Mouse (Mus musculus) neural tube, embryonic 15.5 days (tissue): Measurements from ENCODE around the gene Copg2. TPM values are rescaled to one million over a fixed set of nuclear protein-coding genes. Genes with fewer than 3 reads are reported as not detected.

Source experiments
- ATAC-seq: fragments of 200-750 bp; cut with Nextera tagmentation; 2 replicates; pipeline ENCODE4 v1.8.0; 2017; ENCODE audit warnings: mild to moderate bottlenecking, moderate TSS enrichment, moderate library complexity; ENCODE audit not compliant: low FRiP score
- H3K27ac ChIP-seq: fragments of 300-500 bp; sonication (generic); replicated peaks from 2 replicates; pipeline ENCODE4 v1.5.1; 2015; ENCODE audit warnings: mild to moderate bottlenecking, inconsistent platforms
- H3K27me3 ChIP-seq: fragments of 300-500 bp; sonication (generic); replicated peaks from 2 replicates; pipeline ENCODE4 v1.6.1; 2015; ENCODE audit warnings: inconsistent platforms
- H3K36me3 ChIP-seq: fragments of 300-500 bp; sonication (generic); 2 replicates; pipeline ENCODE4 v1.6.1; 2015; ENCODE audit warnings: inconsistent platforms
- H3K4me1 ChIP-seq: fragments of 300-500 bp; sonication (generic); 2 replicates; pipeline ENCODE4 v1.6.1; 2015; ENCODE audit warnings: inconsistent platforms
- H3K4me2 ChIP-seq: fragments of 300-500 bp; sonication (generic); 2 replicates; pipeline ENCODE4 v1.6.1; 2015; ENCODE audit warnings: inconsistent platforms, mild to moderate bottlenecking, moderate library complexity
- H3K4me3 ChIP-seq: fragments of 300-500 bp; sonication (generic); replicated peaks from 2 replicates; pipeline ENCODE4 v1.5.1; 2015; ENCODE audit warnings: mild to moderate bottlenecking, inconsistent platforms
- H3K9ac ChIP-seq: fragments of 300-500 bp; sonication (generic); replicated peaks from 2 replicates; pipeline ENCODE4 v1.6.1; 2015; ENCODE audit warnings: mild to moderate bottlenecking, inconsistent platforms
- H3K9me3 ChIP-seq: fragments of 300-500 bp; sonication (generic); replicated peaks from 2 replicates; pipeline ENCODE4 v1.6.1; 2016; ENCODE audit warnings: inconsistent platforms
- WGBS: fragments of 180-500 bp; shearing (Covaris S2); methylation state at CpG from one replicate; pipeline ENCODE4 v1.1.7; 2015; ENCODE audit warnings: mixed read lengths; 5-methylcytosine and 5-hydroxymethylcytosine counted together
- polyA plus RNA-seq: library from polyadenylated mRNA; unstranded; fragments of >200 nt; fragmentation: Nextera tagmentation; extraction: Ambion mirVana; gene quantifications from 2 replicates; pipeline ENCODE4 v1.2.1, GENCODE M21; 2015

Copg2 gene
- polyA plus RNA-seq = 27.4 and 31.2 TPM in 2 replicates

GRCm38 (mm10) chr6:30896195-30896985 is at the start of gene Copg2:
Gene Copg2, minus strand, starts transcription at chr6:30896794.
- Histone ChIP-seq H3K27me3 (no peaks in the 10 kb centered on the region), H3K36me3 (no peaks in the 10 kb centered on the region), H3K27ac (peak within 1 kb of the TSS; percentile 97), H3K4me1 (peaks cover 16% of the 10 kb centered on the region), H3K4me3 (peak within 1 kb of the TSS; percentile 79), H3K9me3 (no peaks in the 10 kb centered on the region), H3K9ac (peak within 1 kb of the TSS; percentile 77), H3K4me2 (peak within 1 kb of the TSS; percentile 65)
- WGBS = 0% methylated on average over 71 of the region's 83 CpGs
- ATAC-seq = peak; percentile 98

GRCm38 (mm10) chr6:30939264-30939663 is 42.7 kb upstream of the Copg2 start:
- Histone ChIP-seq H3K9ac (no peak overlapping the region), H3K4me2 (no peak overlapping the region), H3K4me3 (no peak overlapping the region), H3K27me3 (peaks cover 3% of the 10 kb centered on the region; the same call in 1 of the 2 replicates), H3K27ac (no peak overlapping the region), H3K9me3 (no peaks in the 10 kb centered on the region), H3K4me1 (no peaks in the 10 kb centered on the region), H3K36me3 (no peaks in the 10 kb centered on the region)
- 42% methylated on average over 5 of the region's 5 CpGs for WGBS
- ATAC-seq = no peak

- Histone ChIP-seq H3K4me1 (0 out of 2 replicates have a peak, but pooled peaks cover 6% of the 10 kb centered on the region), H3K9me3 (no peaks in the 10 kb centered on the region), H3K27me3 (no peaks in the 10 kb centered on the region), H3K27ac (no peak overlapping the region), H3K4me2 (no peak overlapping the region), H3K36me3 (no peaks in the 10 kb centered on the region), H3K4me3 (no peak overlapping the region), H3K9ac (no peak overlapping the region)
- no peak for ATAC-seq
- 47% methylated on average over 2 of the region's 2 CpGs for WGBS
Measured at GRCm38 (mm10) chr6:30922821-30923220, 26.2 kb upstream of the Copg2 start.

- Histone ChIP-seq H3K4me3 (no peak overlapping the region), H3K9ac (no peak overlapping the region), H3K4me2 (peak overlapping the region; percentile 47; the same call in 1 of the 2 replicates), H3K36me3 (no peaks in the 10 kb centered on the region), H3K27me3 (no peaks in the 10 kb centered on the region), H3K9me3 (no peaks in the 10 kb centered on the region), H3K4me1 (0 out of 2 replicates have a peak, but pooled peaks cover 6% of the 10 kb centered on the region), H3K27ac (no peak overlapping the region)
- WGBS = 76% methylated on average over 10 of the region's 11 CpGs
- no peak for ATAC-seq
Measured at GRCm38 (mm10) chr6:30921826-30922225, 25.2 kb upstream of the Copg2 start.

GRCm38 (mm10) chr6:30920834-30921675 is 24.5 kb upstream of the Copg2 start:
- Histone ChIP-seq H3K27ac (no peak overlapping the region), H3K9ac (no peak overlapping the region), H3K27me3 (no peaks in the 10 kb centered on the region), H3K36me3 (no peaks in the 10 kb centered on the region), H3K4me3 (peak overlapping the region; percentile 21), H3K9me3 (no peaks in the 10 kb centered on the region), H3K4me2 (peak overlapping the region; percentile 47), H3K4me1 (0 out of 2 replicates have a peak, but pooled peaks cover 6% of the 10 kb centered on the region)
- WGBS = 54% methylated on average over 21 of the region's 21 CpGs
- ATAC-seq = no peak

- H3K9me3 ChIP-seq = no peaks in the 10 kb centered on the region
- 96% methylated on average over 2 of the region's 2 CpGs for WGBS
Measured at GRCm38 (mm10) chr6:30915473-30915872, 18.9 kb upstream of the Copg2 start, which contains the start of gene Tsga13. Gene Tsga13, minus strand, starts transcription at chr6:30915573.

GRCm38 (mm10) chr6:30907970-30908369 is 11.4 kb upstream of the Copg2 start:
- no peak overlapping the region for H3K4me3 ChIP-seq
- no peaks in the 10 kb centered on the region for H3K36me3 ChIP-seq
- H3K9me3 ChIP-seq = no peaks in the 10 kb centered on the region
- no peaks in the 10 kb centered on the region for H3K27me3 ChIP-seq
- H3K4me1 ChIP-seq = peaks cover 3% of the 10 kb centered on the region; the same call in 1 of the 2 replicates
- no peak overlapping the region for H3K9ac ChIP-seq
- H3K27ac ChIP-seq = no peak overlapping the region
- ATAC-seq = no peak
- 50% methylated on average over 3 of the region's 3 CpGs for WGBS
- no peak overlapping the region for H3K4me2 ChIP-seq

More at GRCm38 (mm10) chr6:30915473-30915872, 18.9 kb upstream of the Copg2 start, which contains the start of gene Tsga13:
- no peak within 1 kb of the TSS for H3K4me3 ChIP-seq
- H3K27me3 ChIP-seq = no peaks in the 10 kb centered on the region
- H3K9ac ChIP-seq = no peak within 1 kb of the TSS
- H3K4me2 ChIP-seq = no peak within 1 kb of the TSS
- no peaks in the 10 kb centered on the region for H3K36me3 ChIP-seq
- no peaks in the 10 kb centered on the region for H3K4me1 ChIP-seq
- ATAC-seq = no peak
- no peak within 1 kb of the TSS for H3K27ac ChIP-seq

- Histone ChIP-seq H3K9ac (no peak overlapping the region), H3K36me3 (no peaks in the 10 kb centered on the region), H3K9me3 (no peaks in the 10 kb centered on the region), H3K27ac (no peak overlapping the region), H3K4me2 (no peak overlapping the region), H3K4me3 (no peak overlapping the region), H3K27me3 (no peaks in the 10 kb centered on the region), H3K4me1 (peaks cover 3% of the 10 kb centered on the region; the same call in 1 of the 2 replicates)
- no peak for ATAC-seq
- WGBS = 67% methylated on average over 5 of the region's 5 CpGs
Measured at GRCm38 (mm10) chr6:30904911-30905310, 8.3 kb upstream of the Copg2 start.

GRCm38 (mm10) chr6:30904033-30904432 is 7.4 kb upstream of the Copg2 start:
- Histone ChIP-seq H3K9ac (no peak overlapping the region), H3K4me2 (no peak overlapping the region), H3K27me3 (no peaks in the 10 kb centered on the region), H3K4me1 (peaks cover 3% of the 10 kb centered on the region; the same call in 1 of the 2 replicates), H3K27ac (no peak overlapping the region), H3K4me3 (no peak overlapping the region), H3K9me3 (no peaks in the 10 kb centered on the region), H3K36me3 (no peaks in the 10 kb centered on the region)
- WGBS = 43% methylated on average over 3 of the region's 3 CpGs
- no peak for ATAC-seq

- H3K27ac ChIP-seq = no peak overlapping the region
- peaks cover 16% of the 10 kb centered on the region for H3K4me1 ChIP-seq
- H3K4me2 ChIP-seq = no peak overlapping the region
- H3K9ac ChIP-seq = no peak overlapping the region
- H3K4me3 ChIP-seq = no peak overlapping the region
- H3K9me3 ChIP-seq = no peaks in the 10 kb centered on the region
- ATAC-seq = no peak
- 74% methylated on average over 6 of the region's 6 CpGs for WGBS
- no peaks in the 10 kb centered on the region for H3K27me3 ChIP-seq
- H3K36me3 ChIP-seq = no peaks in the 10 kb centered on the region
Measured at GRCm38 (mm10) chr6:30897520-30897919, 926 bp upstream of the Copg2 start.

GRCm38 (mm10) chr6:30896986-30897327 is 363 bp upstream of the Copg2 start:
- 18% methylated on average over 8 of the region's 8 CpGs for WGBS
- no peak for ATAC-seq

More at GRCm38 (mm10) chr6:30896986-30897327, 363 bp upstream of the Copg2 start:
- Histone ChIP-seq H3K4me2 (peak overlapping the region; percentile 65), H3K9me3 (no peaks in the 10 kb centered on the region), H3K27ac (peak overlapping the region; percentile 97), H3K4me3 (peak overlapping the region; percentile 79), H3K36me3 (no peaks in the 10 kb centered on the region), H3K9ac (peak overlapping the region; percentile 77), H3K27me3 (no peaks in the 10 kb centered on the region), H3K4me1 (peaks cover 16% of the 10 kb centered on the region)
